Mouse (Mus musculus): ENCODE results near the gene Zfp93. TPM values are rescaled to one million over a fixed set of nuclear protein-coding genes. Genes with fewer than 3 reads are reported as not detected.
A peak's percentile ranks its signal among the peaks of the same experiment; 100 is the strongest.

Zfp93 gene
- polyA plus RNA-seq, 1 experiment from 2014 or later: 12.0 TPM

DNA sequence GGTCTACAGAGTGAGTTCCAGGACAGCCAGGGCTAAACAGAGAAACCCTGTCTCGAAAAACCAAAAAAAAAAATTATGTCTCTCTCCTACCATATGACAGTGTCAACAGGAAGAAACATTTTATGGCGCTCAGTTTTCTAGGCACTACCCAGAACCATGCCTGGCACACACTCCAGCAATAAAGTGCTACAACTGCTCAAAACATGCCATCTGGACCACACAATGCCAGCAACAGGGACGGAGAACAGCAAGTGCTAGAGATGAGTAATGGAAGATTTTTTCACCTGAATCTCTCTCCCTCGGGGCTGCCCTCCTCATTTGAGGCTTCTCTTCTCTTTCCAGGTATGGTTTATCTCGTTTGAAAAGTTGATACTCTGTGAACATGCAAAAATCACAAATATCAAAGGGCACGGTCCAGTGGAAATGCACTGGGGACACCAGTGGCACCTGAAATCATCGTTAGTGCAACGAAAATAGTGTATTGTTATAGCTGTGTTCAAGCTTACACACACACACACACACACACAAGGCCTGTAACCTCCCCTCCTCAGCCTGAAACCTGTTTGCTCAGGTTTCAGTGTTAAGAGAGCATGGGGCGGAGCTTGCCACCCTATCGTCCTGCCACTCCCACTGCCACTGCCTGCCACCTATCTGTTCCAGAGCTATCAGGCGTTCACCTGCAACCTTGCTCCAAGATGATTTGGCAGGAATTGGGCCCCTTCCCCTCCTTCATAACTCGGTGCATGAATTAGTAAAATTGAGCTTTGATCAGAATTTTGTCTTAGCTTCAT lies 23.0 kb downstream of the Zfp93 start:
- Histone ChIP-seq H3K36me3 (peaks cover 93% of the 10 kb centered on the region), H3K9ac (replicated peaks) (no peak overlapping the region), H3K4me2 (no peak overlapping the region), H3K27ac (no peak overlapping the region), H3K4me3 (replicated peaks) (no peak overlapping the region), H3K27me3 (no peaks in the 10 kb centered on the region), H3K9me3 (peaks cover 15% of the 10 kb centered on the region), H3K4me1 (replicated peaks) (peaks cover 7% of the 10 kb centered on the region)
- WGBS: 86% methylated on average over 12 of the region's 12 CpGs
- ATAC-seq (ENCODE audit: insufficient number of reproducible peaks, insufficient read depth, low FRiP score, low TSS enrichment, low read depth): no peak

DNA sequence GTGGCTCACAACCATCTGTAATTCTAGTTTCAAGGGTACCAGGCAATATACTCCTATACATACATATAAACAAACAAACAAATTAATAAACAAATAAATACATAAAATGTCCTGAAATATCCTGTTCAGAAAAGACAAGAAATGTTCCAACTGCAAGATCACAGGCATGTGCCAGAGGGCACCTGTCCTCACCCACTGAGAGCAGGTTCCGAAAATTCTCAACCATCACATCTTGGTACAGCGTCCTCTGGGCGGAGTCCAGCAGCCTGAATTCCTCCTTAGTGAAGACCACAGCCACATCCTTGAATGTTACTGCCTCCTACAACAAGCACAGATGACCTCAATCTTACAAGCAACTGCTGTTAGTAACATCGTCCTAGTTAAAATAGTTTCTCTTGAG lies 24.5 kb downstream of the Zfp93 start:
- peaks cover 80% of the 10 kb centered on the region for H3K36me3 ChIP-seq
- no peak overlapping the region for H3K27ac ChIP-seq
- no peak overlapping the region for H3K4me2 ChIP-seq
- H3K4me3 ChIP-seq (replicated peaks): no peak overlapping the region
- no peak for ATAC-seq (ENCODE audit: insufficient number of reproducible peaks, insufficient read depth, low FRiP score, low TSS enrichment, low read depth)
- no peaks in the 10 kb centered on the region for H3K27me3 ChIP-seq
- peaks cover 7% of the 10 kb centered on the region for H3K4me1 ChIP-seq (replicated peaks)
- 91% methylated on average over 4 of the region's 4 CpGs for WGBS
- H3K9ac ChIP-seq (replicated peaks): no peak overlapping the region
- peaks cover 9% of the 10 kb centered on the region for H3K9me3 ChIP-seq

DNA sequence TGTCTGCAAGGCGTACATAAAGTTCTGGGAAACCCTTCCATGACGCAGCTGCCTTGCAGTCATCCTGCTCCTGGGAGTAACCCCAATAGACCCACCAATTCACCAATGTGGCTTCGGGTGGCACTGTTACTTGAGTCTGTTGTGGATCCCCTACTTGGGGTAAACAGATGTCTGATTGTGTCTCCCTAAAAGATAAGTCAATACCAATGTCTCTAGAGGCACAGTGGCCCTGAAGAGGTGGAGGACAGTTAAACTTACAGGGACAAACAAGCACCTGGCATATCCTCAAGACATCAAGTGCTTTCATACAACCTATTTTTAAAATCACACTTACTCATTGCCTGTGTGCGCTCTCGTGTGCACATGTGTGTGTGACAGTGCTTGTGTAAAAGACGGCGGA lies 25.2 kb downstream of the Zfp93 start:
- Histone ChIP-seq H3K9me3 (peaks cover 9% of the 10 kb centered on the region), H3K36me3 (peaks cover 74% of the 10 kb centered on the region), H3K27me3 (no peaks in the 10 kb centered on the region), H3K27ac (no peak overlapping the region), H3K4me1 (replicated peaks) (peaks cover 10% of the 10 kb centered on the region), H3K9ac (replicated peaks) (no peak overlapping the region), H3K4me3 (replicated peaks) (no peak overlapping the region), H3K4me2 (no peak overlapping the region)
- 98% methylated on average over 7 of the region's 7 CpGs for WGBS
- no peak for ATAC-seq (ENCODE audit: insufficient number of reproducible peaks, insufficient read depth, low FRiP score, low TSS enrichment, low read depth)

DNA sequence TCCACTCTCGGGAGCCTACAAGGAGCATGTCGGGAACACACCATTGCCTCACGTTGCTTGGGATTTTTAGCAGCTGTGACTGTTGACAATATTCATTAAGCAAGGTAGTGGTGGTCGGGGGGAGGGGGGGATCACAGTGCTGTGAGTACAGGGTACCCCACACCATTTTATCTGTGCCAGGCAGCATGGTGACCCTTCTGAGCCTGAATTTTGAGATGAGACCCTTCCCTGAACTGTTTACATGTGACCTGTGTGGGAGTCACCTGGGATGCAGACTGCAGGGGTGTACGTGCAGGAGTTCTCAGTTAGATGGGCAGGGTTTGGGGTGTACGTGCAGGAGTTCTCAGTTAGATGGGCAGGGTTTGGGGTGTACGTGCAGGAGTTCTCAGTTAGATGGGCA lies 26.2 kb downstream of the Zfp93 start:
- Histone ChIP-seq H3K27ac (no peak overlapping the region), H3K36me3 (peaks cover 63% of the 10 kb centered on the region), H3K4me1 (replicated peaks) (peaks cover 14% of the 10 kb centered on the region), H3K9ac (replicated peaks) (no peak overlapping the region), H3K27me3 (no peaks in the 10 kb centered on the region), H3K4me2 (no peak overlapping the region), H3K4me3 (replicated peaks) (no peak overlapping the region), H3K9me3 (peaks cover 4% of the 10 kb centered on the region; the same call in 1 of the 2 replicates)
- WGBS: 95% methylated on average over 7 of the region's 7 CpGs
- no peak for ATAC-seq (ENCODE audit: insufficient number of reproducible peaks, insufficient read depth, low FRiP score, low TSS enrichment, low read depth)

DNA sequence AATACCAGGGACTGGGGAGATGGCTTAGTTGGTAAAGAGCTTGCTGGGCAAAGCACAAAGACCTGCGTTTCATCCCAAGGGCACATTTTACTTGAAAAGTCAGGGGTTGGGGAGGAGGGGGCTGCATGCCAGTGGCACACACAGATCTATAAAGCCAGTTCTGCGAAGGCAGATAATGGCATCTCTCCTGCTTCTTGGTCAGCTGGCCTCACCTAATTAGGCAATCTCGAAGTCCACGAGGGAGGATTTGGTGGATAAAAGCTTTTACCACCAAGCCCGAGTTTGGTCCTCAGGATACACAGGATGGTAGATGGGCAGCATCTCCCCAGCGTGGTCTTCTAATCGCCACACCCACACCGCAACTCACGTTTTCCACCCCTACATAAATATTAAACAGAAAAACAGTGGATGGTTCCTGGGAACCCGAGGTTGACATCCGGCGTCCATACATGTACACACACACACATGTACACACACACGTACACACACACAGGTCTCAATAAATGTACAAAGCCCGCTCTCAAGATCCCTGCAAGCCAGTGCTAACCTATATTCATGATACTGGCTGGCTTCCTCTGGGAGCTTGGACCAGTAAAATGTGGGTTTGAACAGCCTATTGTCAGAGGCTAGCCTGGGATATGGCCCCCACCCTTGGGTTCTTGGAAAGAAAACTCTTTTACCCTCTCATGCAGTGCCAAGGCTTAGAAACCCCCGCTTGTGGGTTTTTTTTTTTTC lies 27.3 kb downstream of the Zfp93 start:
- Histone ChIP-seq H3K27me3 (no peaks in the 10 kb centered on the region), H3K4me3 (replicated peaks) (peak overlapping the region; percentile 68), H3K4me1 (replicated peaks) (peaks cover 14% of the 10 kb centered on the region), H3K27ac (no peak overlapping the region; the same call in 1 of the 2 replicates), H3K9me3 (no peaks in the 10 kb centered on the region), H3K36me3 (peaks cover 61% of the 10 kb centered on the region), H3K4me2 (peak overlapping the region; percentile 90), H3K9ac (replicated peaks) (0 out of 2 replicates have a peak overlapping the region, but pooled peaks have one; percentile 86)
- no peak for ATAC-seq (ENCODE audit: insufficient number of reproducible peaks, insufficient read depth, low FRiP score, low TSS enrichment, low read depth)
- WGBS: 89% methylated on average over 15 of the region's 15 CpGs

DNA sequence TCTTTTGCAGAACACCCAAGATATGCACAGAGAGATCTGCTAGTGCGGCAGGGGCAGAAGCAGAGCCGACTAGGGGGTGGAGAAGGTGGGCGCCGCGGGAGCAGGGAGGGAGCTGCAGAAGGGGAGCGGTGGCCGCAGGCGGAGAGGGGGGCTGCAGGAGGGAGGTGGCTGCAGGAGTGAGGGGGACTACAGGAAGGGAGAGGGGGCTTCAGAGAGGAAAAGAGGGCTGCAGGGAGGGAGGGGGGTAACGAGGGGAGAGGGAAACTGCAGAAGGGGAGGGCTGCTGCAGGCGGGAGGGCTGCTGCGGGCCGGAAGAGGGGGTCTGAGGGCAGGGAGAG lies 28.4 kb downstream of the Zfp93 start:
- peak overlapping the region; percentile 97 for H3K27ac ChIP-seq
- peak overlapping the region; percentile 90 for H3K4me2 ChIP-seq
- ATAC-seq (ENCODE audit: insufficient number of reproducible peaks, insufficient read depth, low FRiP score, low TSS enrichment, low read depth): no peak; the same call in 1 of the 2 replicates
- H3K27me3 ChIP-seq: no peaks in the 10 kb centered on the region
- no peaks in the 10 kb centered on the region for H3K9me3 ChIP-seq
- peaks cover 61% of the 10 kb centered on the region for H3K36me3 ChIP-seq
- H3K4me3 ChIP-seq (replicated peaks): peak overlapping the region; percentile 68
- 1% methylated on average over 12 of the region's 12 CpGs for WGBS
- H3K4me1 ChIP-seq (replicated peaks): peaks cover 14% of the 10 kb centered on the region
- H3K9ac ChIP-seq (replicated peaks): peak overlapping the region; percentile 86

DNA sequence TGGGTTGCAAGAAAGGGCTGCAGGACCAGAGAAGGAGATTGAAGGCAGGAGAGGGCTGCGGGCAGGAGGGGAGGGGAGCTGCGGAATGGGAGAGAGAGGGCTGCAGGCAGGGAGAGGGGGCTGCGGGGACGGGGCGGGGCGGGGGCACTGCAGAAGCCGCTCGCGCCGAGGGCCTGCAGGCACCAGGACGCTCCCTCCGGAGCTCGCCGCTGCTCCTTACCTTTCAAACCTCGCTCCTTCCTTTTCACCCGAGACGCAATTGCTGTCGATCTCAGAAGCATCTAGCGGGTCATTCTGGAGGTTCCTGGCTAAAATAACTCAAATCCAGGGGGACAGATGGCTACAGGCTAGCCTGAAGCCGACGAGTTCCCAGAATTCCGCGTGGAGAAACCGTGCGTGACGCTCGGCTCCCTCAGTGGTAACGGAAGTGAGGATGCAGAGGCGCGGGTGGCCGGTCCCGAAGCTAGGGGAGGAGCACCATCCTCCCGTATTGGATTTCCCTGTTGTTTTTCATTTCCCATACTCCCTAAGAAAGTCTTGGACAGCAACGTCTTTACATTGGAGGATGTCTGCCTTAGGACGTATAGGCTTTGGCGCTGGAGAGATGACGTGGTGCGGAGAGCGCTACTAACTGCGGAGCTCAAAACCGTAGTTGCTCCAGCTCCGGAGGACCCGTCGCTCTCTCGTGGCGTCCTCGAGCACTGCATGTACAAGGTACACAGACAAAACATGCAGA lies 28.9 kb downstream of the Zfp93 start:
- ATAC-seq (ENCODE audit: insufficient number of reproducible peaks, insufficient read depth, low FRiP score, low TSS enrichment, low read depth): peak; percentile 81
- peak overlapping the region; percentile 68 for H3K4me3 ChIP-seq (replicated peaks)
- under 1% methylated on average over 47 of the region's 47 CpGs for WGBS

DNA sequence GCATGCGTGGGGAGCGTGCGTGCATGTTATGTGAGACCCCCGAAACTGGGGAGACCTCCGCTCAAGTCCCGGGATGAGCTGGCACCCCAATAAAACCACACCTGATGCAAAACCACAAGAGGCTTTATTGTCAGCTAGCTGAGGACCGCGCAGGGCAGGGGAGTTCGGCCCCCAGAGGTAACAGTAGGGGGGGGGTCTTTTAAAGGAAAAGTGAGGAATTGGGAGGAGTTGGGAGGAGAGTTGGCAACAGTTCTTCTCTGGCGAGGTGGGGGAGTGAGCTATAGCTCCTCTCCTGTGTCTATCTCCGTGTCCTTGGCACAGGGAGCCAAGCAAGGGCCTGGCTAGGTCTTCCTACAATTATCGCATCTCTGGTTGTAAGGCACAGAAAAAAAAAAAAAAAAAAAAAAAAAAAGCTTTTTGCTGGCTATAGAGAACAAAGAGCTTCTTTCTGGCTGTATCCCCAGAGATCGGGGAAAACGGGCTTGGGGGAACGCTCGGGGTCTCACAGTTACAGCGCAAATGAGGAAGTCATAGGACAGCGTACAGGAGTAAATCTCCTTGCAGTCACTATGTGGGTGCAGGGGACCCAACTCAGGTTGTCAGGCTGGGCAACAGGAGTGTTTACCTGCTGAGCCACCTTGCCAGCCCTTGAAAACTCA lies 29.7 kb downstream of the Zfp93 start:
- Histone ChIP-seq H3K36me3 (peaks cover 53% of the 10 kb centered on the region), H3K9me3 (no peaks in the 10 kb centered on the region), H3K4me3 (replicated peaks) (peak overlapping the region; percentile 68), H3K4me1 (replicated peaks) (peaks cover 14% of the 10 kb centered on the region), H3K9ac (replicated peaks) (peak overlapping the region; percentile 86), H3K4me2 (peak overlapping the region; percentile 90), H3K27me3 (no peaks in the 10 kb centered on the region), H3K27ac (peak overlapping the region; percentile 97)
- peak; percentile 20 for ATAC-seq (ENCODE audit: insufficient number of reproducible peaks, insufficient read depth, low FRiP score, low TSS enrichment, low read depth)
- WGBS: 2% methylated on average over 18 of the region's 18 CpGs

More for the DNA sequence above, 28.9 kb downstream of the Zfp93 start:
- no peaks in the 10 kb centered on the region for H3K9me3 ChIP-seq
- H3K4me1 ChIP-seq (replicated peaks): peaks cover 14% of the 10 kb centered on the region
- H3K27me3 ChIP-seq: no peaks in the 10 kb centered on the region
- peak overlapping the region; percentile 97 for H3K27ac ChIP-seq
- H3K36me3 ChIP-seq: peaks cover 55% of the 10 kb centered on the region
- H3K4me2 ChIP-seq: peak overlapping the region; percentile 90
- H3K9ac ChIP-seq (replicated peaks): peak overlapping the region; percentile 86

DNA sequence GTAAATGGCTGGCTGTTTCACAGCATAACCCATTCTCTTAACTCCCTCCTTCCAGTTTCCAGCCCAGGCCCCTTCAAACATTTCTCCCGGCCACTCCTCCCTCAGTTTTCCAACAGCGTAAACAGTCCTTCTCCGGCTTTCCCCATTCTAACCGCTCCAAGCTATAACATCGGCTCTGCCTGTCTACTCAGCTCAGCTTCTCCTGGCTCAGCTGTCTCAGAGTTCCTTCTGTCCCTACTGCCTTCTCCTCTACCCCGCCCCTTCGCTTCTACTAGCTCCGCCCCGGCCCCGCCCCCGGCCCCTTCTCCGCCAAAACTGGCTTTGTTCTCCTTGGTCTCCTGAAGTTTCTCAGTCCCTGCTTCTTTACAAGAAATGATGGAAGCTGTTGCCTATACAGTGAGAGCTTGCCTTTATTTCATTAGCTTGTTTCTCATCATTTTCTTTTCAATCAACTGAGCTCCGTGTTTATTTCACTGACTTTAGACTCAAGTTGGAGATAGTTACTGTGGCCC lies 30.6 kb downstream of the Zfp93 start, which contains the start of gene Zfp61:
Zfp61 (minus strand) TSS at position 462 of the 512 bp plus-strand sequence.
- peak; percentile 48 for ATAC-seq (ENCODE audit: insufficient number of reproducible peaks, insufficient read depth, low FRiP score, low TSS enrichment, low read depth)
- peak within 1 kb of the TSS; percentile 68 for H3K4me3 ChIP-seq (replicated peaks)
- 2% methylated on average over 13 of the region's 13 CpGs for WGBS
- H3K27me3 ChIP-seq: no peaks in the 10 kb centered on the region
- H3K9me3 ChIP-seq: no peaks in the 10 kb centered on the region
- peak within 1 kb of the TSS; percentile 86 for H3K9ac ChIP-seq (replicated peaks)
- peak within 1 kb of the TSS; percentile 90 for H3K4me2 ChIP-seq
- H3K27ac ChIP-seq: peak within 1 kb of the TSS; percentile 97
- H3K4me1 ChIP-seq (replicated peaks): peaks cover 14% of the 10 kb centered on the region
- H3K36me3 ChIP-seq: peaks cover 46% of the 10 kb centered on the region

DNA sequence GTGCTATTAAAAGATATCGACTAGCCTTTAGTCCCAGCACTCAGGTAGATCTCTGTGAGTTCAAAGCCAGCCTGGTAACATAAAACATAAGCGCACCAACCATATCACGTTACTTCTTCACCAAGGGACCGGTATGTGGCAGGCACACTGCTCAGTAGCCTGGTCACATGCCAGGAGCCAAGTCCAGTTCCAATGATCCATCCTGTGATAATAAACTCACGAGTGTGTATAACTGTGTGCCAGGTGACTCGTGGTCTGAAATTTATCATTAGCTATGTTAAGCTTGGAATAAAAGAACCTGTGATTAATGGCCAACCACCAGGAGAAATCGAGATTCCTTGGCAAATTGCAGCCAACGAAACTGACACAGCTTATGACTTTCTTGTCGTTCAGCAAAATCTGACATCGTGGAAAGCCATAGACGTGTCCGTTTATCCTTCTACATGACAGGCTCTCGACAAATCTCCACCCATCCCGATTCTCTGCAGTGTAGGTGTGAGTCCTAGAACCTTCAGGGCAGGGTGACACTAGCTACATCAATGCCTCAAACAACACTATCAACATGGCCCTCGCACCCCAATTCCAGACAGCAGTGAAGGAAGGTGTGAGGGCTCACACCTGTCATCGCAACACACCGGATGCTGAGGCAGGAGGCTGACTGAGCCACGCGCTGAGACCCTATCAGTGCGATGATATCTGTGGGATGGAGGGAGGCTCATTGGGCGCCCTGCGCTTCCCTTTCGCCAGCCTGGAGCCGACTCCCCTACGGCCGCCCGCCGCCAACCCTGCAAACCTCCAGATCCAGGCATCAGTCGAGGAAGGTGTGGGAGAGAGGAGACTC lies 45.7 kb downstream of the Zfp93 start:
- ATAC-seq (ENCODE audit: insufficient number of reproducible peaks, insufficient read depth, low FRiP score, low TSS enrichment, low read depth): no peak; the same call in 1 of the 2 replicates
- H3K4me2 ChIP-seq: peak overlapping the region; percentile 82
- peaks cover 22% of the 10 kb centered on the region for H3K36me3 ChIP-seq
- no peaks in the 10 kb centered on the region for H3K27me3 ChIP-seq
- no peaks in the 10 kb centered on the region for H3K9me3 ChIP-seq
- H3K4me1 ChIP-seq (replicated peaks): peaks cover 6% of the 10 kb centered on the region; the same call in 1 of the 2 replicates
- WGBS: 28% methylated on average over 29 of the region's 29 CpGs
- H3K9ac ChIP-seq (replicated peaks): peak overlapping the region; percentile 71
- peak overlapping the region; percentile 74 for H3K27ac ChIP-seq
- H3K4me3 ChIP-seq (replicated peaks): peak overlapping the region; percentile 55
